Mouse (Mus musculus): Measurements from ENCODE around the gene Bak1. TPM values are rescaled to one million over a fixed set of nuclear protein-coding genes. Genes with fewer than 3 reads are reported as not detected.

The Bak1 gene
- polyA plus RNA-seq, 1 experiment from 2014 or later, result 3.1 TPM

DNA sequence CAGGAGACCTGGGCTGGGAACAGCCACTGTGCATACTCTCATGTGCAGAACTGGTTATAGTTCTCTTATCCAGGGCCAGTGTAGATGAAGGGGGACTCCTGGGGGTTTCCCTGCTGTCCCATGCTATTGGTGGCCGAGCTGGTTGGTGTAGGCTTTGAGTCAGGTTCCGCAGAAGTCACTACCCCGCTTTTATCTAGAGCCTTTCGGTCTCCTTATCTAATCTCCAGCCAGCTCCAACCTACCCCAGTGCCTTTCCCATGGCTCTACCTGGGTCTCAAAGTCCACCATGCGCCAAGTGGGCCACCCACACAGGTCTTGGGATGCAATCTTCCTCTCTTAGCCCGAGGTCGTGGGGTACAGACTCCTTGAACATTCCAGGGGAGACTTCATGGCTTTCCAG lies 37.3 kb upstream of the Bak1 start:
- peaks cover 14% of the 10 kb centered on the region; the same call in 1 of the 2 replicates for H3K4me1 ChIP-seq
- no peak overlapping the region for H3K9ac ChIP-seq
- no peaks in the 10 kb centered on the region for H3K9me3 ChIP-seq
- no peak overlapping the region for H3K4me2 ChIP-seq
- WGBS, result 81% methylated on average over 7 of the region's 7 CpGs
- H3K27ac ChIP-seq, result no peak overlapping the region
- no peak for ATAC-seq (ENCODE audit: low FRiP score)
- H3K4me3 ChIP-seq (replicated peaks), result no peak overlapping the region
- peaks cover 1% of the 10 kb centered on the region; the same call in 1 of the 2 replicates for H3K27me3 ChIP-seq
- H3K36me3 ChIP-seq (replicated peaks), result no peaks in the 10 kb centered on the region

DNA sequence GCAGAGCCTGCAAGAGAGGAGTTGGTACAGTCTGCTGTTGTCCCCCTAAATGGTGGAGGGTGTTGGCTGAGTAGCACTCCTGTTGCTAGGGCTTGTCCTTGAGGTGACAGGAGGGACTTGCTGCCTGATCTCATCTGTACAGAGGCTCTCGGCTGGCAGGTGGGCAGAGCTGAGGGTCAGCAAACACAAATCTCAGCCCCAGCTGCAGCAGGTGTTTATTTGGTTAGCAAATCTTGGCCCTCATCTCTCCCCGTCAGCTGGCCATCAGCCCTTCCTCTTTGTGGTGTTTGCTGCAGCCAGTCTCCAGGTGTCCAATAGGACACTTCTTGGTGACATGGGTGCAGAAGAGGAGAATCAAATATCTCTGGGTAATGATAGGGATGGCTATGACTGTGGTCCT lies 35.4 kb upstream of the Bak1 start:
- no peaks in the 10 kb centered on the region for H3K9me3 ChIP-seq
- no peaks in the 10 kb centered on the region for H3K36me3 ChIP-seq (replicated peaks)
- H3K27me3 ChIP-seq, result peaks cover 18% of the 10 kb centered on the region
- H3K4me2 ChIP-seq, result no peak overlapping the region
- H3K4me1 ChIP-seq, result peaks cover 5% of the 10 kb centered on the region; the same call in 1 of the 2 replicates
- H3K27ac ChIP-seq, result no peak overlapping the region
- H3K9ac ChIP-seq, result no peak overlapping the region
- ATAC-seq (ENCODE audit: low FRiP score), result no peak
- 75% methylated on average over 2 of the region's 2 CpGs for WGBS
- no peak overlapping the region for H3K4me3 ChIP-seq (replicated peaks)

DNA sequence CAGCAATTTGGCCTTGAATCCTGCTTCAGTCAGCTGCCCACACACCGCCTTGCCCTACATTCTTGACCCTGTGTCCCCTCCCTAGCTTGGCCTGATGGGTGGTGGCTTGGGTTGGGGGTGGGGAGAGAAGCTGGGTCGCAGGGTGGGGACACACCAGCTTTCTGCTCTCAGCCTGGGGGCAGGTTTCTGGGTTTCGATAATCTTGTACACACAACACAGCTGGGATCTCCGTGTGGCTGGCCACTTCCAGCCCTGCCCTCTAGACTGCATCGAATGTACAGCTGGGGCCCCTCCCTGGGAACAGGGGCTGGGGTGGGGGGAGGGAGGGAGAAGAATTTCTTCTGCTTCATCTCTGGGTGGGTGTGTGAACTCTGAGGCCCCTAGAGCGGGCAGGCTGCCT lies 34.9 kb upstream of the Bak1 start:
- Histone ChIP-seq H3K4me1 (peaks cover 4% of the 10 kb centered on the region; the same call in 1 of the 2 replicates), H3K27ac (no peak overlapping the region), H3K27me3 (peaks cover 23% of the 10 kb centered on the region), H3K4me2 (no peak overlapping the region), H3K36me3 (replicated peaks) (no peaks in the 10 kb centered on the region), H3K4me3 (replicated peaks) (no peak overlapping the region), H3K9me3 (no peaks in the 10 kb centered on the region), H3K9ac (no peak overlapping the region)
- WGBS, result 60% methylated on average over 6 of the region's 6 CpGs
- no peak for ATAC-seq (ENCODE audit: low FRiP score)

DNA sequence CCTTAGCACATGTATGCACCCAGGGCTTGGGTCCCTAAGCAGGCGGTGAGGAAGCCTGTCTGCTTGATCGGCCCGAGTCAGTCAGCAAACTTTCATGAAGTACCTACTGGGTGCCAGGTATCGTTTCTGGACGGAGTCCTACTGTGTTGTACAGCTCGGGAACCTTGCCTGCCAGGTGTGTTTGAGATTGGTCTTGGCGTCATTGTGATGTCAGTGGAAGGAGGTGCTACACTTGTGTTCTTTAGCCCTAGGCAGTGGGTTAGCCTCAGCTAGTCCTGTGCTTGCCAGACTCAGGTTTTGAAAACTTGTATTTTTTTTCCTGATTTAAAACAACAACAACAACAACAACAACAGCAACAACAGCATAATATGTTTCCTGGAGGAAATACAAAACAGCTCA lies 33.9 kb upstream of the Bak1 start:
- Histone ChIP-seq H3K9me3 (no peaks in the 10 kb centered on the region), H3K27me3 (peaks cover 33% of the 10 kb centered on the region), H3K4me2 (no peak overlapping the region), H3K36me3 (replicated peaks) (no peaks in the 10 kb centered on the region), H3K4me3 (replicated peaks) (no peak overlapping the region), H3K27ac (no peak overlapping the region), H3K9ac (no peak overlapping the region), H3K4me1 (peaks cover 5% of the 10 kb centered on the region)
- 92% methylated on average over 7 of the region's 7 CpGs for WGBS
- ATAC-seq (ENCODE audit: low FRiP score), result no peak

DNA sequence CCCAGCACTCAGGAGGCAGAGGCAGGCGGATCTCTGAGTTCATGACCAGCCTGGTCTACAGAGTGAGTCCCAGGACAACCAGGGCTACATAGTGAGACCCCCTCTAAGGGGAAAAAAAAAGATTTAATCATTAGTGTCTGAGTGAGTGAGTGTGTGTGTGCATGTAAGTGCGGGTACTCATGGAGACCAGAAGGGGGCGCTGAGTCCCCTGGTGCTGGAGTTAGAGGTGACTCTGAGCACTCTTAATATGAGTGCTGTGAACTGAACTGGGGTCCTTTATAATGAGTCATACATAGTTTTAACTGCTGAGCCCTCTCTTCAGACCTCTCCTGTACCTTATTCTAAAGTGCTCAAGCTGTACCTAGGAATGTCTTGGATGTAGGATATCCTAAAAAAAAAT lies 32.9 kb upstream of the Bak1 start:
- no peak overlapping the region for H3K4me3 ChIP-seq (replicated peaks)
- peaks cover 14% of the 10 kb centered on the region for H3K4me1 ChIP-seq
- no peaks in the 10 kb centered on the region for H3K36me3 ChIP-seq (replicated peaks)
- H3K9ac ChIP-seq, result no peak overlapping the region
- H3K27ac ChIP-seq, result no peak overlapping the region
- peaks cover 43% of the 10 kb centered on the region for H3K27me3 ChIP-seq
- no peak overlapping the region for H3K4me2 ChIP-seq
- ATAC-seq (ENCODE audit: low FRiP score), result no peak
- WGBS, result 94% methylated on average over 3 of the region's 3 CpGs
- no peaks in the 10 kb centered on the region for H3K9me3 ChIP-seq

DNA sequence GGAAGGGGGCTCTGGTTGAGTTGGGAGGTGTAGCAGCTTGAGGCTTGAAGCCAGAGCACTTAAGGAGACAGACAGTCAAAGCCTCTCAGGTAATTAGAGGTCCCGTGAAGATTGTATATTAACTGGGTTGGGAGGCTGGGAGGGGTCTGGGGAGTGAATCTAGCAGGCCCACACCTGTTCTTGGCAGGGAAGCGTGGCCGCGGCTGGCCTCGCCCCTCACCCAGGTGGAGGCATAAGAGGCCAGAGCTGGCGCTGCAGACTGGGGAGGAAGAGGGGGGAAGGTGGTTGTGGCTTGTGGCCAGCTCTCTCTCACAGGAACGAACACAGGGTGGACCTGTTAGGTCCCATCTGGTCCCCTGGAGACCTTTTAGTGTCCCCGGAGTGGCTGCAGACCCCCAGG lies 31.9 kb upstream of the Bak1 start:
- no peak overlapping the region for H3K27ac ChIP-seq
- H3K9ac ChIP-seq, result no peak overlapping the region
- no peak for ATAC-seq (ENCODE audit: low FRiP score)
- H3K4me1 ChIP-seq, result peaks cover 15% of the 10 kb centered on the region
- no peaks in the 10 kb centered on the region for H3K36me3 ChIP-seq (replicated peaks)
- H3K9me3 ChIP-seq, result no peaks in the 10 kb centered on the region
- H3K4me2 ChIP-seq, result no peak overlapping the region
- WGBS, result 80% methylated on average over 8 of the region's 8 CpGs
- H3K27me3 ChIP-seq, result peaks cover 53% of the 10 kb centered on the region
- no peak overlapping the region for H3K4me3 ChIP-seq (replicated peaks)

DNA sequence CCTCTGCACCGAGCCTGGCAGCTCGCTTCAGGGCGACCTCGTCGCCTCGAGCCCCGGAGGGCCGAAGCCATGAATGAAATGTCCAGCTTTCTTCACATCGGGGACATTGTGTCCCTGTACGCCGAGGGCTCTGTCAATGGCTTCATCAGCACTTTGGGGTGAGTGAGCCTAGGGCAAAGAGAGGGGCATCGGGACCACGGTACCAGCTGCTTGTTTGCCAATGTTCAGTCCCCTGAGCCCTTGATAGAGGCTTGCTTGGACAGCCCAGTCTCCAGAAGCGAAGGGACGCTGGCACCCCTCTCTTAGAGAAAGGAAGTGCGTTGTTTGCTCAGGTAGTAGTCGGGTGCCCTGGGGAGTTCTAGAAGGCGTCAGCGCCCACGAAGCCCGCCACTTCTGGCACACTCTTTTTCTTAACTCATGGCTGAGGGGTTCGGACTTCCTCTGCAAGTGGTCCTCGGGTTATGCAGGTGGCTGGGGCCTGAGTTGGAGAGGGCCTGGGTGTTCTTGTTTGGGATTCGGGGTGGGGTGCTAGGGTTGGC lies 28.8 kb upstream of the Bak1 start:
- peak overlapping the region; percentile 73 for H3K4me2 ChIP-seq
- no peaks in the 10 kb centered on the region for H3K36me3 ChIP-seq (replicated peaks)
- WGBS, result under 1% methylated on average over 24 of the region's 24 CpGs
- H3K27ac ChIP-seq, result no peak overlapping the region
- H3K9me3 ChIP-seq, result no peaks in the 10 kb centered on the region
- peaks cover 11% of the 10 kb centered on the region for H3K4me1 ChIP-seq
- H3K27me3 ChIP-seq, result peaks cover 71% of the 10 kb centered on the region
- peak overlapping the region; percentile 38 for H3K9ac ChIP-seq
- ATAC-seq (ENCODE audit: low FRiP score), result no peak
- H3K4me3 ChIP-seq (replicated peaks), result peak overlapping the region; percentile 43

DNA sequence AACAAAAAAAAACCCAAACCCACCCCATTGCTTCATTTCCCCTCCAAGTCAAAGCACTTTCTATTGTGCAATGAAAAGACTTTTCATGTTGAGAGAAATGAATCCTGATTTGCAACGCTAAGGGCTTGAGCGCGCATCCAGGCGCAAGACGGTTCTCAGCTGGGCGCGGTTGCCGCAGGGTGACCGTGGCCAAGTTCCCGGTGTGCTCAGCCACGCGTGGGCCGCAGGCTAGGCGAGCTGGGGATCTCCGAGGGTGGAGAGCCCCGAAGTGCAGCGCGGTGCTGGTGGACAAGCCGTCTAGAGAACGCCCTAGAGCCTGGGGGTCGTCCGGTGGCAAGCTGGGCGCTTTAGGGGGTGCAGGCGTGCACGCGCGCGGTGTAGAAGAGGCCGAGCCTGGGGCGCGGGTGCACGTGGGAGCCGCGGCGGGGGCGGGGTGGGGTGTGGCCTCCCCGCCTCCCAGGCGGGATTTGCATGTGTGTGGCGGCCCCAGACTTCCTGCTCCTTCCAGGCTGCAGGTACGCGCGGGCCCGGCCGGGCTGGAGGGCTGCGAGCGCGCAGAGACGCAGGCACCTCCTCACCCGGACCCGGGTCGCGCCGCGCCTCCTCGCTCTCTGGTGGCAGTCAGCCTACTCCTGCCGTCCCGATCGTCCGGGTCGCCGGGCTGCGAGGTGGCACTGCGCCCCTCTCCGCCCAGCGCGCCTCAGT lies 28.2 kb upstream of the Bak1 start, which contains the start of gene Itpr3:
Gene Itpr3, plus strand, starts transcription at position 493 of the 705 bp plus-strand sequence.
- ATAC-seq (ENCODE audit: low FRiP score), result no peak
- peak within 1 kb of the TSS; percentile 43 for H3K4me3 ChIP-seq (replicated peaks)
- no peaks in the 10 kb centered on the region for H3K36me3 ChIP-seq (replicated peaks)
- H3K27me3 ChIP-seq, result peaks cover 71% of the 10 kb centered on the region
- H3K4me1 ChIP-seq, result peaks cover 11% of the 10 kb centered on the region
- H3K9me3 ChIP-seq, result no peaks in the 10 kb centered on the region
- H3K9ac ChIP-seq, result peak within 1 kb of the TSS; percentile 38
- under 1% methylated on average over 65 of the region's 66 CpGs for WGBS
- H3K4me2 ChIP-seq, result peak within 1 kb of the TSS; percentile 73
- 0 out of 2 replicates have a peak within 1 kb of the TSS, but pooled peaks have one; percentile 46 for H3K27ac ChIP-seq

DNA sequence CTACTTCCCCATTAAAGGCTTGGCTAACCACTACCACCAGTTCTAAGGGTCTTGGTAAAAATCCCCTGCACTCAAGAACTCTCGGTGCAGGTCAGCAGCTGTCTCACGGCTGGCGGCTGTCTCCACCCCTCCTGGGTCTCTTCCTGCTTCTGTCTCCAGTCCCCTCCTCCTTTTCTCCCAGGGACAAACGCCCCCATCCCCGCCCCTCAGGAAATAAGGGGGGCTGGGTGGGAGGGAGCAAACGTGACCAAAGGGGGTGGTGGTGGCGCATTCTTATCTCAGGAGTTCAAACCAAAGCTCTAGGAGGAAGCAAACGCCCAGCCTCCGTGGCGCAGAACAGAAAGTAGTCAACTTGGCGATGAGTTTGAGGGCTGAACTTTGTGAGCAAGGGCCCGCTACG lies 27.4 kb upstream of the Bak1 start:
- H3K4me3 ChIP-seq (replicated peaks), result peak overlapping the region; percentile 16; the same call in 1 of the 2 replicates
- ATAC-seq (ENCODE audit: low FRiP score), result no peak

DNA sequence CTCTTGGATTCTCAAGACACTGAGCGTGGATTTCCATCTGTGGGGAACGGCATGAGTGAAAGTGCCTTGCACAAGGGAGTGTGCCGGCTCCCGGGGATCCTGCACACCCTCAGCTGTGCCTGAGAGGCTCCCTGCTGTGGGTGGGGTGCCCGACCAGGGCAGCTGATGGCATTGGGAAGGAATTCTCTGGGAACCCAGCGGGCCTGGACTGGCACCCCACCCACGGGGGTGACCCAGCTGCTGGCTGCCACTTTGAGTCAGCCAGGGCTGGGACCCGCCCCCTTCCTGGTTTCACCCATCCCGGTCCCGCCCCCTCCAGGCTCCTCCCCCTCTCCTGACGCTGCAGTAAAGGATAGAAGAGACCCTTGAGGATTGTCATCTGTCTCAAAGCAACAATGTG lies 22.7 kb upstream of the Bak1 start:
- no peak for ATAC-seq (ENCODE audit: low FRiP score)
- 32% methylated on average over 11 of the region's 11 CpGs for WGBS

More for the DNA sequence above, 27.4 kb upstream of the Bak1 start:
- no peak overlapping the region for H3K9ac ChIP-seq
- peak overlapping the region; percentile 73 for H3K4me2 ChIP-seq
- peaks cover 71% of the 10 kb centered on the region for H3K27me3 ChIP-seq
- 1% methylated on average over 13 of the region's 13 CpGs for WGBS
- H3K27ac ChIP-seq, result no peak overlapping the region
- H3K4me1 ChIP-seq, result peaks cover 15% of the 10 kb centered on the region
- no peaks in the 10 kb centered on the region for H3K36me3 ChIP-seq (replicated peaks)
- no peaks in the 10 kb centered on the region for H3K9me3 ChIP-seq

DNA sequence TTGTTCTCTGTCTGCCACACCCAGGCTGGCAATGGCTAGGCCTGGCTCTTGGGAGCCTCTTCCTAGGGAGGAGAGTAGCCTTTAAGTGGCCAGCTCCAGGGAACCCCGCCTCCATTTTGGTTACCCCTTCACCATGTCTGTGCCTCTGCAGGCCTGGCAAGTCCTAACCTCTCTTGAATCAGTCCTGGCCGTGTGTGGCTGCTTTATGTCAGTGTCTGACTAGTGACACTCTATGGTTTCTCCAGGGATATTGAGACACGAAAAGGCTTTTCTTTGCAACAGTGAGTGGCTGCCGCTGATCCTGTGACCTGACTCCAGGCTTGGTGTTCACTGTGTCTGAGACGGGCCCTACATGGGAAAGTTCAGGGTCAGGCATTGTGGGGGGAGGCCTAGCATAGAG lies 22.0 kb upstream of the Bak1 start:
- H3K4me1 ChIP-seq, result peaks cover 4% of the 10 kb centered on the region; the same call in 1 of the 2 replicates
- peaks cover 20% of the 10 kb centered on the region for H3K27me3 ChIP-seq
- H3K4me3 ChIP-seq (replicated peaks), result no peak overlapping the region
- no peaks in the 10 kb centered on the region for H3K36me3 ChIP-seq (replicated peaks)
- no peak overlapping the region for H3K4me2 ChIP-seq
- no peaks in the 10 kb centered on the region for H3K9me3 ChIP-seq
- 63% methylated on average over 5 of the region's 5 CpGs for WGBS
- no peak overlapping the region for H3K9ac ChIP-seq
- H3K27ac ChIP-seq, result no peak overlapping the region
- no peak for ATAC-seq (ENCODE audit: low FRiP score)

More for the DNA sequence above, 22.7 kb upstream of the Bak1 start:
- Histone ChIP-seq H3K27me3 (peaks cover 26% of the 10 kb centered on the region), H3K4me3 (replicated peaks) (no peak overlapping the region), H3K4me1 (peaks cover 4% of the 10 kb centered on the region; the same call in 1 of the 2 replicates), H3K27ac (no peak overlapping the region), H3K4me2 (no peak overlapping the region), H3K36me3 (replicated peaks) (no peaks in the 10 kb centered on the region), H3K9me3 (no peaks in the 10 kb centered on the region), H3K9ac (no peak overlapping the region)

DNA sequence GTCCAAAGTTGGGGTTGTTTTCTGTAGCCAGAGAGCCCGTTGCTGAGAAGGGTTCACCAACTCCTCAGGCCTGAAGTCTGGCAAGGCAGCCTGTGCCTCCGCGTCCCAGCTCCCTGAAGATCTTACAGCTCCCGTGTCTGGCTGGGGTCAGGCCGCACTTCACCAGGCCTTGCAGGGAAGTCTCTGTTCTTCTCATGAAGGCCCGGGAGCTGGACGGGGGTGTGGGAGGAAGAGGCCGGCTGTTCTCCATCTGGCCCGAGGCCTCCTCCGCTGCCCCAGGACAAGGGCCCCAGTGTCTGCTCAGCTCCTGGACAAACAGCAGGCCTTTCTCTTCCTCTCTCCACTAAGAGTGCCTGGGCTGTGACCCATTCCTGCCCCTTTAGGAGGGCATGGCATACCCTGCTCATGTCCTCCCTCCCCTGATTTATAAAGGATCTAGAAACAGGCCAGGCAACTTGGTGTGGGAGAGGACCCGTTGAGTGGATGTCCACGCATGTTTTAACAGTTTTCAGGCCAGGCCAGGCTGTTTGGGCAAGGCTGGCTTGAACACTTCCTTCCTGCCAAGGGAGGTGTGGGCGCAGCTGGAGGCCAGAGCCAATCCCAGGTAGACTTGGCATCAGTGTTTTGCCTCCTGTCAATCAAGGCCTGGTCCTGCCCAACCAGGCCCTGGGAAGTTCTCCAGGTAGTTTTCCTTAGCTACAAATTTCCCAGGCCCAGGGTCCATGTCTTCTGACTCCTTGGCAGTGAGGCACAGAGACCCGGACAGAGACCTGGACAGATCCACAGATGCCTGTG lies 19.8 kb upstream of the Bak1 start:
- Histone ChIP-seq H3K36me3 (replicated peaks) (no peaks in the 10 kb centered on the region), H3K9ac (no peak overlapping the region), H3K4me1 (peaks cover 4% of the 10 kb centered on the region; the same call in 1 of the 2 replicates), H3K9me3 (no peaks in the 10 kb centered on the region), H3K4me3 (replicated peaks) (no peak overlapping the region), H3K27me3 (peaks cover 3% of the 10 kb centered on the region; the same call in 1 of the 2 replicates), H3K27ac (0 out of 2 replicates have a peak overlapping the region, but pooled peaks have one; percentile 13), H3K4me2 (no peak overlapping the region)
- ATAC-seq (ENCODE audit: low FRiP score), result no peak
- WGBS, result 74% methylated on average over 14 of the region's 14 CpGs

Measured in forebrain, embryonic 12.5 days (tissue).